Mouse (Mus musculus): ENCODE results near the gene Kif16b.
"Not testable (repeated sequence)": the region's sequence is repeated elsewhere in the genome, so short reads cannot be mapped to it uniquely, and the experiment has no call there.

The Kif16b gene

GRCm38 (mm10) chr2:142608778-142609177, 292.6 kb downstream of the Kif16b start:
- in situ Hi-C loops (cut with MboI; ENCODE audit: unreplicated experiment in 2 of 2): no loop called here

GRCm38 (mm10) chr2:142604762-142605161, 296.6 kb downstream of the Kif16b start:
- in situ Hi-C loops (cut with MboI; ENCODE audit: unreplicated experiment in 2 of 2): no loop called here

- in situ Hi-C loops (cut with MboI; ENCODE audit: unreplicated experiment in 2 of 2): no loop called here
Measured at GRCm38 (mm10) chr2:142603210-142603609, 298.1 kb downstream of the Kif16b start.

- in situ Hi-C loops (cut with MboI; ENCODE audit: unreplicated experiment in 2 of 2): no loop called here
Measured at GRCm38 (mm10) chr2:142599235-142599634, 302.1 kb downstream of the Kif16b start.

GRCm38 (mm10) chr2:142596176-142597170, 304.9 kb downstream of the Kif16b start:
- in situ Hi-C loops (cut with MboI; ENCODE audit: unreplicated experiment in 2 of 2): no loop called here

DNA sequence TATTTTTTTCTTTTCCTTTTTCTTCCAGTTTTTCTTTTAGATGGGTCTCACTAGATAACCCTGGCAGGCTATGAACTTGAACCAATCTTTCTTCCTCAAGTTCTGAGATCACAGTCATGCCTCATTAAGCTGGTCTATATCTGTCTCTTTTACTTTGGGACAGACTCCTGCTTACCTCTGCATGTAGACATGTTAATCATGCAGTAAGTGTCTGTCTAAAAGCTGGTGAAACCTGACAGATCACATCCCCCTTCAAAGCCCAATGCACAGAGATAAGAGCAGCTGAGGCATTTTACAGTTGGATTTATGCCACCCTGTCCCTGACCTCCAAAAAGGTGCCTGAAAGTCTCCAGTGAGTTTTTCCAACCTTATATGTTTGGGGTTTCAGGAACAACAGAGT, 310.4 kb downstream of the Kif16b start:
- in situ Hi-C loops (cut with MboI; ENCODE audit: unreplicated experiment in 2 of 2): no loop called here

DNA sequence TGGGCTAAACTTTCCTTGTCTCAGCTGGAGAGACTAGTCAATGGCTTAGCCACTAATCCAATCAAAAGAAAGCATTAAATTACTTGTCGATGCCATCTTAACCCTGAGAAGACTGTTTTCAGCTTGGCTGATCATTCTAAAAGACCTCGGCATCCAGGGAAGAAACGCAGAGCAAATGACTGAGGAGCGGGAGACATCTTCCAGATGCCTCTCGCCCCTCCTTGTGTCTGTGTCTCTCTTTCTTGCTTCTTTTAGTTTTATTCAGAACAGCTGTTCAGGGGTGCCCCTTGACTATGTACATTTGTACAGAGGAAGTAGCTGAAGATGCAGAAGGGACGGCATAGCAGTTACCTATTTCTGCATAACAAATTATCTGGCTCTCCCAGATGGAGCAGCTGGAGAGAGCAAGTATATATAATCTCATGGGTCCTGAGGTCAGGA, 311.0 kb downstream of the Kif16b start:
- in situ Hi-C loops (cut with MboI; ENCODE audit: unreplicated experiment in 2 of 2): no loop called here

- in situ Hi-C loops (cut with MboI; ENCODE audit: unreplicated experiment in 2 of 2): no loop called here
Measured at GRCm38 (mm10) chr2:142589403-142590283, 311.7 kb downstream of the Kif16b start.

DNA sequence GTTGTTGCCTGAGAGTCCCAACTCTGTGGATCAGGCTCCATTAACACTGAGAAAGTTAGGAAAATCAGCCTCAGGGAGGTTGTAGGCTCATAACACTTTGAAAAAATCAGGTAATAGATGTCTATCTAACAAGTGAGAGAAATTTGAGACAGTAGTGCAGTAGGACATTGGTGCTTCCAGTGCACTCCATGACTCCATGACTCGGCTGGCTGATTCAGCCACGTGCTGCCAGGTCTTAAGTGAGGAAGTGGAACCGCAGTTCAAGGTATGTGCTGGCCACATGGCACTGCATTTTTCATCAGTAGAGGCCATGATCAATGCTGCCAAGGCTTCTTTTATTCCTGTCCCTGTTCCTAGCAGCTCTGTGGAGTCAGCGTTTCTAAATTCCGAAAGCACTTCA, 315.5 kb downstream of the Kif16b start:
- in situ Hi-C loops (cut with MboI; ENCODE audit: unreplicated experiment in 2 of 2): no loop called here

- in situ Hi-C loops (cut with MboI; ENCODE audit: unreplicated experiment in 2 of 2): no loop called here
Measured at GRCm38 (mm10) chr2:142584851-142585737, 316.2 kb downstream of the Kif16b start.

GRCm38 (mm10) chr2:142580449-142580848, 320.9 kb downstream of the Kif16b start:
- in situ Hi-C loops (cut with MboI; ENCODE audit: unreplicated experiment in 2 of 2): no loop called here

GRCm38 (mm10) chr2:142577414-142577813, 323.9 kb downstream of the Kif16b start:
- in situ Hi-C loops (cut with MboI; ENCODE audit: unreplicated experiment in 2 of 2): not testable (repeated sequence)

DNA sequence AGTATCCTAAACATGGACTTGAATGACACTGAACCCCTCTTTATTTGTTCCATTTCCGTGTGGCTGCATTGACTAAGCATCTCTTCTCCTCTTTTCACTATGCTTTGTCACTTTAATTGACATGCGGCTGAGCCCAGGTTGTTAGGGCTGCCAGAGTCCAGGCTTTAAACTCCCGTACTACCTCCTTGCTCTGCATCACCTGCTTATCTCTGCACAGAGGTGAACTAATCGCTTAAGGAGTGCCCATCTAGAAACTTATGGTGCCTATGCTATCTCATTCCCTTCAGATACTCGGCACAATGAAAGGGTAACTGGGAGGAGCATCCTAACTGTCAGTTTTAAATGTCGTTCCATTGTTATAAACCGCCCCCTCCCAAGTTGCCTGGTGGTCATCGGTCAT, 331.6 kb downstream of the Kif16b start:
- in situ Hi-C loops (cut with MboI; ENCODE audit: unreplicated experiment in 2 of 2): no loop called here

Data from v-Abl transformed pro-B cells (cell line).